Mouse (Mus musculus) left cerebral cortex, postnatal 10 days (tissue): ENCODE results near the gene Gjc2. TPM values are rescaled to one million over a fixed set of nuclear protein-coding genes. Genes with fewer than 3 reads are reported as not detected.

Experiments used
- DNase-seq, 2 experiments: peaks; one replicate each; pipeline ENCODE4 v3.0.0; 2021 to 2022; ENCODE audit warnings: low spot score in 2 of 2, mixed read lengths in 1 of 2; ENCODE audit errors: extremely low spot score in 1 of 2
- intact Hi-C: fragments of 180-260 bp; cut with DNase I; formaldehyde crosslinking; loops from one replicate; pipeline ENCODE4 v1.15.1; 2025
- total RNA-seq, 2 experiments: library from RNA; stranded (reverse); gene quantifications; 2 replicates each; pipeline ENCODE4 v1.2.3; 2021

Gjc2 gene
- total RNA-seq, 2 experiments from 2014 or later: 1.6 to 3.9 TPM

DNA sequence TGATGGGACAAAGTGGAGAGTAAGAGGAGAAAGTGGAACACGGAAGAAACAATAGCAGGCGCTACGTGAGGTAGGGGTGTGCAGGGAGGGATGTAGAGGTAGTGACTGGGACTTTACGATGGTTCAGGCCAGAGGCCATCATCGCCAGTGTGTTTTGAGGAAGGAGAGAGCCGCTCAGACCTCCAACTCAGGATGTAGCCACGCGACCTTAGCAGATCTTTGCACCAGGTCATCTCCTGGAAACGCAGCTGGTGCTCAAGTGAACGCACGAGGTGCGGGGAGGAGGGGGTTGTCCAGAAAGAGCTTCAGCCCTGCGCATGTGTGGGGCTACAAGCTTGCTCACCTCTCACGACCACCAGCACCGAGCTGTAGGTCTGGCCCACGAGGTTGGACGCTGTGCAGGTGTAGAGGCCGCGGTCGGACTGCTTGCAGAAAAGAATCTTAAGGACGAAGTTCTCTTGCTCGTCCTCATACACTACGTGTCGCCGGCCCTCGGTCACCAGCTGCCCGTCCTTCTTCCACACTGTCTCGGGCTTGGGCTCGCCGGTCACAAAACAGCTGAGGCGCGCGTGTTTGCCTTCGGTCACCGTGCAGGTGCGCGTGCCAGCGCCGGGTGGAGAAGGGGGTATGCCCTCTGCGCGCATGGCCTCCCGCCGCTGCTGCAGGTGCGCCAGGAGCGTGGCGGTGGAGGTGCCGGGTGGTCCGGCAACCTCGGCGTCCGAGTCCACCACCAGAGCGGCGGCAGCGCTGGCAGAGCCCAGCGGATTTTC is 47.8 kb downstream of the Gjc2 start:
- no peak for DNase-seq
- intact Hi-C loops: no loop called here

DNA sequence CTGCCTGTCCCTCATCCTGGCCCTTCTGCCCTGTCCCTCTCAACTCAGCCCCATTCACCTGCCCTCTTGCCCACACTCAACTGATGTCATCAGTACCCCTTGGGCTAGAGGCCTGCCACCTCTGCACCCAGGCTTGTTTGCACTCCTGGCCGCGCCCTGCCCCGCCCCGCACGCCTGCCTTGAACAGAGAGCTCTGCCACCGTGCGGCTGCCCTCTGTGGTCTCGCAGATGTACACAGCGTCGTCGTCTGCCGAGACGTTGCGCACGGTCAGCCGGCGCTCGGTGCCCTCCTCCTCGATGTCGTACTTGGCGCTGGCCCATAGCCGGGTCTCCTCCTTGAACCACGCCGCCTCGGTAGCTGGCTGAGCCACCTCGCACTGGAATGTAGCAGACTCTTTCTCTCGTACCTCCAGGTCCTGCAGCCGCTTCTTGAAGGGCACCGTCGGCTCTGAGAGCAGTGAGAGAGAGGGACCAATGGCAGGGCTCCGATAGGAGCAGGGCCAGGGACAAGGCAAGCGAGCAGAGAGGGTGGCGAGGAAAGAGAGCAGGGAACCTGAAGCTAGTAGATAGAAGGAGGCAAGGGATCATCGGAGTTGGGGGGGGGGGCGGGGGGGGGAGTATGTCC is 48.5 kb downstream of the Gjc2 start:
- intact Hi-C loops: no loop called here
- no peak for DNase-seq

DNA sequence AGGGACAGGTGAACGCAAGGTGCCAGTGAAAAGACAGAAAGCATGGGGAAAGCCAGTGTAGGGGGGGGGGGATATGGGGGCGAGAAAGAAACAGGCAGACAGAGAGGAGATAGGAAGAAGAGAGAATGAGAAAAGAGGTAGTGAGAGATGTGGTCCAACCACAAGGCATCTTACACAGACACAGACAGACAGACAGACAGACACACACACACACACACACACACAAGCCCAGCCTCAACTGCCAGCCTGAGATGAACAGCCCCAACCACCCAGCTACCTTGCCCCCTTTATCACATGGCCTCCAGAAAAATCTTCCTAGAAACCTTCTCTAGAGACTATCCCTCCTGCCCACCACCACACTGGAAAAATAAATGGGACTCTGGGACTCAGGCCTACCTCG is 50.9 kb downstream of the Gjc2 start:
- intact Hi-C loops: no loop called here
- DNase-seq: no peak

DNA sequence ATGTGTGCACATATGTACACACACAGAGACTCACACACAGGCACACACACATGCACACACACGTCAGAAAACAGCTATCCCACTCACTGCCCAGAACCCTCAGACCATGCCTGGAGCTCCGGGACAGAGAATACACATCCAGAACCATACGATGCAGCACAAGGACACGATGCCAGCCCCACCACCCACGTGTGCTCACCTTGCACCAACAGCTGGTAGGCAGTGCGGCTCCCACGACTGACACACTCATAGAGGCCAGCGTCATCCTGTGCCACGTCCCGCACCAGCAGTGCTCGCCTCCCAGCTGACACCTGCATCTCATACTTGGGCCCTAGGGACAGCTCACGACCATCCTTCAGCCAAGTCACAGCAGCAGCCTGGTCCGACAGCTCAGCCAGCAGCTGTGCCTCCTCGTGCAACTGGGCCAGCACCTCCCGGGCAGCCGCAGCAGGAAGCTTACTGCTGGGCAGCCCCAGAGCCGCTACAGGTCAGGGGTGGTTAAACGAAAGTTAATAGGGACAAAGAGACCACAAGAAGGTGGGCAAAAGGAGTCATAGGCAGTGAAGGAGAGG is 51.6 kb downstream of the Gjc2 start:
- intact Hi-C loops: no loop called here
- no peak for DNase-seq

DNA sequence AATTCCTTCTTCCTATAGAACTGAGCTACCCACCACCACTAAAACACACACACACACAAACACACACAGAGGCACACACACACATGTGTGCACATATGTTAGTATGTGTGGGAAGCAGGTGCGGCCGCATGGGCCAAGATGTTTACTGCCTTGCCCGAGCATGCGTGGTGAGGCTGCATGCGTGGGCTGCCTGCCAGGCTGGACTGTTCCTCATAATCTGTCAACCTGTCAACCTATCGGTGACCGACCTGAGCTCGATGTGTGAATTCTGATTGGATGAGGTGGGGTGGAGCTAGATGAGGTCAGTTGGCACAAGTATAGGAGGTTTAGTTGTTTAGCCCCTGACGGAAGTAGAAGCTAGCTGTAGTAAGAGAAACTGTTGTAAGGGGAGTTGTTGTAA is 52.2 kb downstream of the Gjc2 start:
- intact Hi-C loops: no loop called here
- DNase-seq: no peak

Other genes with a start within 250 kb of the Gjc2 start
- gene Rnf187, start 244.3 kb downstream of the Gjc2 start, total RNA-seq: 100 to 1,000 TPM; 471 to 480 TPM
- 100 to 1,000 TPM; 172 to 180 TPM for gene Hist3h2ba, start 234.3 kb downstream of the Gjc2 start, total RNA-seq
- 10 to 100 TPM; 66.5 to 67.4 TPM for gene Hist3h2a, start 228.5 kb downstream of the Gjc2 start, total RNA-seq
- 1 to 10 TPM; 2.8 to 3.7 TPM for gene Trim17, start 228.5 kb downstream of the Gjc2 start, total RNA-seq
- 10 to 100 TPM; 22.0 to 22.7 TPM for gene Trim11, start 205.1 kb downstream of the Gjc2 start, total RNA-seq
- 1 to 10 TPM; 2.1 to 2.3 TPM for gene Obscn, start 46.8 kb downstream of the Gjc2 start, total RNA-seq
- gene Iba57, start 19.5 kb downstream of the Gjc2 start, total RNA-seq: 10 to 100 TPM; 11.4 to 13.9 TPM
- gene Guk1, start 9.0 kb upstream of the Gjc2 start, total RNA-seq: 100 to 1,000 TPM; 115 to 117 TPM
- gene Mrpl55, start 19.3 kb upstream of the Gjc2 start, total RNA-seq: 10 to 100 TPM; 36.7 to 42.7 TPM
- gene 2310033P09Rik, start 25.1 kb upstream of the Gjc2 start, total RNA-seq: 10 to 100 TPM; 19.7 to 20.4 TPM
- gene Arf1, start 45.1 kb upstream of the Gjc2 start, total RNA-seq: 100 to 1,000 TPM; 433 to 443 TPM
- gene Wnt3a, start 107.5 kb upstream of the Gjc2 start, total RNA-seq: not detected
- 10 to 100 TPM; 14.0 to 15.2 TPM for gene Wnt9a, start 123.7 kb upstream of the Gjc2 start, total RNA-seq
- not detected for gene Prss38, start 192.4 kb upstream of the Gjc2 start, total RNA-seq